Mouse (Mus musculus): ENCODE data around the gene Upf1. TPM values are rescaled to one million over a fixed set of nuclear protein-coding genes. Genes with fewer than 3 reads are reported as not detected.

Upf1 gene
- polyA plus RNA-seq, 1 experiment from 2014 or later = 17.9 TPM

DNA sequence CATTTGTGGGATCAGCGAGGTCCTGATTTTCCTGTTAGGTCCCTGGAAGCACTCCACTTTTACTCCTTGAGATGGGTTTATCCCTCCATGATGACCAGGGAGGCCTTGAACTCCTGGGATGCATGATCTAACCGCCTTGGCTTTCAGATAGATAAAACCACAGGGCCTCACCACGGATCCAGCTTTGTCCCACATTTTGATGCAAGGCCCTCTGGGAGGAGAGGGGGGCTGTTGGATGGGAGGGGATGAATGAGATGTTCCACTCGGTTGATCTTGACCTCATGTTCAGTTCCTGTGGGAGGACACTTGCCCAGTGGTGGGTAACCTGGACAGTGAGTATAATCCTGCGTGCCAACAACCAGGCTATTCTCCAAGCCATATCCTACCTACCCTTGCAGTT, 68.7 kb downstream of the Upf1 start:
- Histone ChIP-seq H3K9me3 (ENCODE audit: control insufficient read depth, low read length) (no peaks in the 10 kb centered on the region), H3K4me1 (replicated peaks; ENCODE audit: control insufficient read depth, insufficient read depth, low read length) (0 out of 2 replicates have a peak, but pooled peaks cover 6% of the 10 kb centered on the region), H3K27ac (no peak overlapping the region), H3K27me3 (ENCODE audit: control insufficient read depth, insufficient read depth, low read length) (no peaks in the 10 kb centered on the region), H3K9ac (no peak overlapping the region), H3K36me3 (replicated peaks; ENCODE audit: control insufficient read depth, insufficient read depth) (peaks cover 28% of the 10 kb centered on the region), H3K4me2 (replicated peaks) (peak overlapping the region; percentile 19), H3K4me3 (replicated peaks; ENCODE audit: low read length) (no peak overlapping the region)
- DNase-seq (ENCODE audit: low spot score) (no peak), ATAC-seq (ENCODE audit: low FRiP score) (no peak)
- WGBS = 69% methylated on average over 5 of the region's 5 CpGs

DNA sequence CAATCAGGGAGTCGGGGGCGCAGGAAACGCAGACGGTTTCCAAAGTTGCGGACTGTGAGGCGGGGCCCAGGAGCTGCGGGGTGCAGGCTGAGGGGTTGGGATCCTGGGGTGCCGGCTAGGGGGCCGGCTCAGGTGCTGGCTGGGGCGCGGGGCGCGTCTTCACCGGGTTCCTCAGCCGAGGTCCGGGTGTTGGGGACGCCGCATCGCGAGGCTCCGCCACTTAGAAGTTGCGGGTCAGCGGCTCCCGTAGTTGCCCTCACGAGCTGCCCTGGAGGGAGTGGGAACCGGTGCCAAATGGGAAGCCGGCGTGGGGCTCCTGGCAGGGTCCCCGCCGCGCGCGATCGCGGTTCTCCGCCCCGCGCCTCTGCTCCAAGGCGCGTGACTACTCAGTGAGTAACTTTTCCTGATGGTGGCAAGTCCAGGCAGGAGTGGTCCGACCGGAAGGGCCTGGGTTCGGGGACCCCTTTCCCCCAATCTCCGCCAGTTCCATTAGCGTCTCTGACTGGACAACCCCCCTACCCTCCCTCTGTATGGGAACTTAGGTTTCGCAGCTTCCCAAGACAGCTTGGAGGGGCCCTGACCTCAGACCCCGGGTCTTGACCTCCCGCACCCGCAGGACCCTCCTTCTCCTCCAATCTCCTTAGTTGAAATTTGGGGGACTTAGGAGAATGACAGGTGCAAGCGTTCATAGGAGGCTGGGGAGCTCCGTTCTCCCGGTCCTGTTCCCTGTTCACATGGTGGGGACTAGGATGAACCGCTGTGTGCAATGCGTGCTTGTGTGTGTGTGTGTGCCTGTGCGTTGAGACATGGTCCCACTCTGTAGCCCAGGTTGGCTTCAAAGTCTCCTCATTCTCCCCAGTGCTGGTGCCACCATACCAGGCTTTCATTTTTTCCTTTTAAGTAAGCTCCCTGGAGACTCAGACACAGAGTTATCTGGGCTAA, 69.7 kb downstream of the Upf1 start:
- Histone ChIP-seq H3K4me3 (replicated peaks; ENCODE audit: low read length) (peak overlapping the region; percentile 65), H3K27ac (peak overlapping the region; percentile 33; the same call in 1 of the 2 replicates), H3K9ac (peak overlapping the region; percentile 78), H3K4me1 (replicated peaks; ENCODE audit: control insufficient read depth, insufficient read depth, low read length) (0 out of 2 replicates have a peak, but pooled peaks cover 6% of the 10 kb centered on the region), H3K27me3 (ENCODE audit: control insufficient read depth, insufficient read depth, low read length) (no peaks in the 10 kb centered on the region), H3K36me3 (replicated peaks; ENCODE audit: control insufficient read depth, insufficient read depth) (peaks cover 22% of the 10 kb centered on the region), H3K4me2 (replicated peaks) (peak overlapping the region; percentile 75), H3K9me3 (ENCODE audit: control insufficient read depth, low read length) (no peaks in the 10 kb centered on the region)
- under 1% methylated on average over 55 of the region's 55 CpGs for WGBS
- DNase-seq (ENCODE audit: low spot score) (peak; percentile 39), ATAC-seq (ENCODE audit: low FRiP score) (peak; percentile 44)

DNA sequence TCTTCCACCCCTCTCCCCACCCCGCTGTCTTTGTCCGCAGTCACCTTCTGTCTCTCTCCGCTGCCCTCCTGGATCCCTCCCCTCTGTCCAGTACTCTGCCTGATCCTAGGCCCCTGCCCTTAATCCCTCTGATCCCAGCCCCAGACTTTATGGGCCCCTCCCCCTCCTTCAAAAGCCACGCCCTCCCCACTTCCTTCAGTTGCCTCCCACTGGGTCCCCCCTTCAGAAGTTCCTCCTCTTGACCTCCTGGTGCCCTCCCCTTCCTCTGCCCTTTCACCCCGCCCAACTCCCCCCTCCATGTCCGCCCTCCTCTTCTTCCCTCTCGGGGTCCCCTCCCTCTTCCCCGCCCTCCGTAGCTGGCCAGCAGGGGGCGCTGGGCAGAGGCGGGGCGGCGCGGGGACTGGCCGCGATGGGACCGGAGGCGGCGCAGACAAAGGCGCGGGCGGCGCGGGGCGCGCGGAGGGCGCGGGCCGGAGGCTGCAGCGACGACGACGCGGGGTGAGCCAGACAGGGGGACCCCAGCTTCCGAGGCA, 70.4 kb downstream of the Upf1 start, which contains the start of gene Homer3:
TSS of gene Homer3 (plus strand) at position 225 of the 533 bp plus-strand sequence.
- Histone ChIP-seq H3K27ac (peak within 1 kb of the TSS; percentile 33; the same call in 1 of the 2 replicates), H3K4me3 (replicated peaks; ENCODE audit: low read length) (peak within 1 kb of the TSS; percentile 65), H3K36me3 (replicated peaks; ENCODE audit: control insufficient read depth, insufficient read depth) (peaks cover 22% of the 10 kb centered on the region), H3K4me2 (replicated peaks) (peak within 1 kb of the TSS; percentile 75), H3K9me3 (ENCODE audit: control insufficient read depth, low read length) (no peaks in the 10 kb centered on the region), H3K9ac (peak within 1 kb of the TSS; percentile 78), H3K27me3 (ENCODE audit: control insufficient read depth, insufficient read depth, low read length) (no peaks in the 10 kb centered on the region), H3K4me1 (replicated peaks; ENCODE audit: control insufficient read depth, insufficient read depth, low read length) (0 out of 2 replicates have a peak, but pooled peaks cover 6% of the 10 kb centered on the region)
- ATAC-seq (ENCODE audit: low FRiP score) (peak; percentile 86), DNase-seq (ENCODE audit: low spot score) (peak; percentile 80)
- WGBS = 2% methylated on average over 34 of the region's 36 CpGs

Other genes with a start within 250 kb of the Upf1 start
- 141 and 152 TPM in 2 replicates for gene Ncan, start 232.4 kb downstream of the Upf1 start, polyA plus RNA-seq (2014; fragmentation: Nextera tagmentation; extraction: Ambion mirVana)
- gene Nr2c2ap, start 221.9 kb downstream of the Upf1 start, polyA plus RNA-seq (2014; fragmentation: Nextera tagmentation; extraction: Ambion mirVana) = 29.1 and 29.5 TPM in 2 replicates
- gene Rfxank, start 214.1 kb downstream of the Upf1 start, polyA plus RNA-seq (2014; fragmentation: Nextera tagmentation; extraction: Ambion mirVana) = 7.2 and 8.2 TPM in 2 replicates
- 62.1 and 62.7 TPM in 2 replicates for gene Borcs8, start 213.8 kb downstream of the Upf1 start, polyA plus RNA-seq (2014; fragmentation: Nextera tagmentation; extraction: Ambion mirVana)
- 0.73 and 0.83 TPM in 2 replicates for gene Mef2b, start 213.6 kb downstream of the Upf1 start, polyA plus RNA-seq (2014; fragmentation: Nextera tagmentation; extraction: Ambion mirVana)
- 37.4 and 39.9 TPM in 2 replicates for gene Tmem161a, start 180.9 kb downstream of the Upf1 start, polyA plus RNA-seq (2014; fragmentation: Nextera tagmentation; extraction: Ambion mirVana)
- gene Slc25a42, start 141.0 kb downstream of the Upf1 start, polyA plus RNA-seq (2014; fragmentation: Nextera tagmentation; extraction: Ambion mirVana) = 6.5 and 6.9 TPM in 2 replicates
- gene Sugp2, start 119.1 kb downstream of the Upf1 start, polyA plus RNA-seq (2014; fragmentation: Nextera tagmentation; extraction: Ambion mirVana) = 77.8 and 78.8 TPM in 2 replicates
- gene Armc6, start 118.8 kb downstream of the Upf1 start, polyA plus RNA-seq (2014; fragmentation: Nextera tagmentation; extraction: Ambion mirVana) = 97.6 and 102 TPM in 2 replicates
- gene Homer3, start 70.5 kb downstream of the Upf1 start, polyA plus RNA-seq (2014; fragmentation: Nextera tagmentation; extraction: Ambion mirVana) = 23.5 and 25.1 TPM in 2 replicates
- 41.8 and 42.5 TPM in 2 replicates for gene Ddx49, start 50.8 kb downstream of the Upf1 start, polyA plus RNA-seq (2014; fragmentation: Nextera tagmentation; extraction: Ambion mirVana)
- gene Cope, start 50.8 kb downstream of the Upf1 start, polyA plus RNA-seq (2014; fragmentation: Nextera tagmentation; extraction: Ambion mirVana) = 256 and 288 TPM in 2 replicates
- 42.9 TPM in 2 replicates for gene Cers1, start 37.5 kb downstream of the Upf1 start, polyA plus RNA-seq (2014; fragmentation: Nextera tagmentation; extraction: Ambion mirVana)
- gene Gdf1, start 23.5 kb downstream of the Upf1 start, polyA plus RNA-seq (2014; fragmentation: Nextera tagmentation; extraction: Ambion mirVana) = 0.23 and 3.2 TPM in 2 replicates
- gene Comp, start 20.3 kb upstream of the Upf1 start, polyA plus RNA-seq (2014; fragmentation: Nextera tagmentation; extraction: Ambion mirVana) = 0.10 and 0.27 TPM in 2 replicates
- gene Crtc1, start 86.3 kb upstream of the Upf1 start, polyA plus RNA-seq (2014; fragmentation: Nextera tagmentation; extraction: Ambion mirVana) = 48.1 and 53.9 TPM in 2 replicates
- gene Klhl26, start 123.7 kb upstream of the Upf1 start, polyA plus RNA-seq (2014; fragmentation: Nextera tagmentation; extraction: Ambion mirVana) = 28.5 and 30.0 TPM in 2 replicates
- gene Tmem59l, start 134.1 kb upstream of the Upf1 start, polyA plus RNA-seq (2014; fragmentation: Nextera tagmentation; extraction: Ambion mirVana) = 143 and 149 TPM in 2 replicates
- 6.3 and 6.9 TPM in 2 replicates for gene Crlf1, start 139.9 kb upstream of the Upf1 start, polyA plus RNA-seq (2014; fragmentation: Nextera tagmentation; extraction: Ambion mirVana)
- gene Rex1bd, start 153.5 kb upstream of the Upf1 start, polyA plus RNA-seq (2014; fragmentation: Nextera tagmentation; extraction: Ambion mirVana) = 161 and 166 TPM in 2 replicates
- 622 and 778 TPM in 2 replicates for gene Uba52, start 157.5 kb upstream of the Upf1 start, polyA plus RNA-seq (2014; fragmentation: Nextera tagmentation; extraction: Ambion mirVana)
- 328 and 332 TPM in 2 replicates for gene Fkbp8, start 174.4 kb upstream of the Upf1 start, polyA plus RNA-seq (2014; fragmentation: Nextera tagmentation; extraction: Ambion mirVana)
- 45.4 and 46.5 TPM in 2 replicates for gene Kxd1, start 174.7 kb upstream of the Upf1 start, polyA plus RNA-seq (2014; fragmentation: Nextera tagmentation; extraction: Ambion mirVana)
- gene Ell, start 186.2 kb upstream of the Upf1 start, polyA plus RNA-seq (2014; fragmentation: Nextera tagmentation; extraction: Ambion mirVana) = 14.8 and 15.1 TPM in 2 replicates
- gene Isyna1, start 241.1 kb upstream of the Upf1 start, polyA plus RNA-seq (2014; fragmentation: Nextera tagmentation; extraction: Ambion mirVana) = 86.8 and 96.6 TPM in 2 replicates

All from hindbrain, embryonic 14.5 days (tissue).